Mouse (Mus musculus): ENCODE data around the gene Hist1h2ao.
"Not testable (repeated sequence)": the region's sequence is repeated elsewhere in the genome, so short reads cannot be mapped to it uniquely, and the experiment has no call there.

GRCm38 (mm10) chr13:21831418-21832394 lies 21.4 kb downstream of the Hist1h2ao start, which contains the start of gene Hist1h4n:
- TF ChIP-seq MAX (IDR thresholded peaks at IDR 0.05); CTCF (IDR thresholded peaks at IDR 0.05; ENCODE audit: control insufficient read depth, insufficient read depth, insufficient read length); USF1 (IDR thresholded peaks at IDR 0.05; ENCODE audit: low read depth): not testable (repeated sequence)

Data from C2C12 (cell line).